Mouse (Mus musculus) spleen, embryonic (tissue): Measurements from ENCODE around the gene Olfr1168.
"Not testable (repeated sequence)": the region's sequence is repeated elsewhere in the genome, so short reads cannot be mapped to it uniquely, and the experiment has no call there.

Experiments used
- CTCF ChIA-PET: fragments of 350-600 bp; sonication (Branson Sonifier 250); formaldehyde crosslinking; loops from one replicate; lab custom pipeline; 2022; lab: Charles Lee

Olfr1168 gene

GRCm38 (mm10) chr2:88181580-88181979, at the start of gene Olfr1168:
Gene Olfr1168, plus strand, starts transcription at chr2:88181880.
- CTCF ChIA-PET: no interaction called here

- CTCF ChIA-PET: not testable (repeated sequence)
Measured at GRCm38 (mm10) chr2:88155093-88155492, 26.6 kb upstream of the Olfr1168 start, which contains the start of gene Olfr1167. Gene Olfr1167, minus strand, starts transcription at chr2:88155193.

- CTCF ChIA-PET: no interaction called here
Measured at GRCm38 (mm10) chr2:88220784-88221183, 39.1 kb downstream of the Olfr1168 start.

- CTCF ChIA-PET: no interaction called here
Measured at GRCm38 (mm10) chr2:88228234-88228633, 46.6 kb downstream of the Olfr1168 start, which contains the start of gene Olfr1170. Gene Olfr1170, minus strand, starts transcription at chr2:88228334.
